14 mouse cellular contexts compared by ENCODE assay signal in the genomic region with DNA sequence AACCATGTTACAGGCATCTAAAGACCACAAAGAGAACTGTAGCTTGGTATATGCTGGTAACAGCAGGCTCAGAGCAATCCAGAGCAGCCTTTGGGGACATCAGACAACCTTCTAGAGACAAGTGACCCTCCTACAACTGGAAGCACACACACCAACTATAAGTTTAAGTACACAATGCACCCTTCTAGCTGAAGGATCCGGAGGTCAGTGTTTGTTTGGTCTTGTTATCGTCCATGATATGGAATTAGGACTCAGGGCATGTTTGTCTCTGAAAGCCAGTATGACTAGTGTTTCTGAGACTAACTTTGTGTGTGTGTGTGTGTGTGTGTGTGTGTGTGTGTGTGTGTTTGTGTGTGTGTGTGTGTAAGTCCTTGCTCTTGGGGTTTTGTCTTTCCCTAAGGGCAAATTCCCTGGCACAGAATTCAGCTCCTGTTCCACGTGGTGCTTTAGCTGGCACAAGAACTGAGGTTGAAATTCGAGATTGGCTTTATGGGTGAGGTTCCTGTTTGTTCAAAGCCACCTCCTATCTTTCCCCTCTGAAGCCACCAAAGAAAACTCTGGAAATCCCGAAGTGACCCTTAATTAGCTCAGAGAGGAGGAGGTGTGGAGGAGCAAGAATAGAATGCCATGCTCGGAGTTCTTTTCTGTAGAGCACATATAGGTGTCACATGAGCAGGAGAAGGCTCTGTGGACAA. TPM values are rescaled to one million over a fixed set of nuclear protein-coding genes. Genes with fewer than 3 reads are reported as not detected.
DNase-seq lines count a peak whose midpoint lies in the region; ATAC-seq and TF ChIP-seq lines count a peak whose summit lies in the region.
"Had no signal": no experiment of that assay in that cellular context is flagged by ENCODE, and none has a peak within 500 bp of the region (broad histone marks: within the 10 kb centered on the region; RNA-seq: fewer than 3 reads in every experiment).

No protein-coding gene starts in this region.

- no peak for TF ChIP-seq CTCF in intestine, postnatal 0 days (IDR thresholded peaks at IDR 0.05; ENCODE audit: low read depth)

- peak; percentile 34; the same call in 1 of the 2 replicates for ATAC-seq in intestine, embryonic 15.5 days
- ATAC-seq in intestine, postnatal 0 days: no peak

- H3K9me3 ChIP-seq in intestine, embryonic 15.5 days: no peaks in the 10 kb centered on the region
- no peaks in the 10 kb centered on the region for H3K9me3 ChIP-seq in intestine, postnatal 0 days (ENCODE audit: control insufficient read depth)
- H3K9me3 ChIP-seq: embryonic facial prominence, embryonic 15.5 days; midbrain, embryonic 12.5 days had no signal

- H3K9ac ChIP-seq in intestine, embryonic 15.5 days: no peak overlapping the region
- no peak overlapping the region for H3K9ac ChIP-seq in intestine, postnatal 0 days (ENCODE audit: low read depth, low read length)
- H3K9ac ChIP-seq: embryonic facial prominence, embryonic 15.5 days; midbrain, embryonic 12.5 days had no signal

- H3K27me3 ChIP-seq in intestine, embryonic 15.5 days (replicated peaks): no peaks in the 10 kb centered on the region
- no peaks in the 10 kb centered on the region for H3K27me3 ChIP-seq in intestine, postnatal 0 days (replicated peaks; ENCODE audit: control insufficient read depth, insufficient read depth, low read length)
- H3K27me3 ChIP-seq: embryonic facial prominence, embryonic 15.5 days; midbrain, embryonic 12.5 days had no signal

- H3K36me3 ChIP-seq in intestine, embryonic 15.5 days: no peaks in the 10 kb centered on the region
- no peaks in the 10 kb centered on the region for H3K36me3 ChIP-seq in intestine, postnatal 0 days (ENCODE audit: control insufficient read depth, insufficient read depth)
- H3K36me3 ChIP-seq: embryonic facial prominence, embryonic 15.5 days; midbrain, embryonic 12.5 days had no signal

- no peaks in the 10 kb centered on the region for H3K4me1 ChIP-seq in intestine, embryonic 15.5 days (replicated peaks)
- H3K4me1 ChIP-seq in intestine, postnatal 0 days (replicated peaks; ENCODE audit: control insufficient read depth, insufficient read depth, low read length): no peaks in the 10 kb centered on the region
- H3K4me1 ChIP-seq: embryonic facial prominence, embryonic 15.5 days; midbrain, embryonic 12.5 days had no signal

- DNase-seq in 3134 (ENCODE audit: extremely low read depth, insufficient read length, low spot score): peak; percentile 11
- DNase-seq in 3T3-L1 (ENCODE audit: low read depth, low spot score): peak; percentile 45
- peak; percentile 43 to 63 for DNase-seq in kidney, postnatal 36 days
- DNase-seq in cerebellum, postnatal 10 days: no peak
- no peak for DNase-seq in cerebellum, adult 9-10 months
- DNase-seq: cerebellum, adult 11 months; liver; spleen, adult 18-20 months had no signal

- H3K27ac ChIP-seq in intestine, embryonic 15.5 days: no peak overlapping the region
- H3K27ac ChIP-seq in intestine, postnatal 0 days (ENCODE audit: low read depth, low read length): no peak overlapping the region
- H3K27ac ChIP-seq: embryonic facial prominence, embryonic 15.5 days; macrophage; midbrain, embryonic 12.5 days had no signal

- H3K4me3 ChIP-seq in intestine, embryonic 15.5 days (replicated peaks): no peak overlapping the region
- no peak overlapping the region for H3K4me3 ChIP-seq in intestine, postnatal 0 days (ENCODE audit: low read depth, low read length)
- H3K4me3 ChIP-seq: embryonic facial prominence, embryonic 15.5 days; midbrain, embryonic 12.5 days had no signal

- WGBS in intestine, embryonic 15.5 days: 52% methylated on average over 6 of the region's 6 CpGs
- 29% methylated on average over 6 of the region's 6 CpGs for WGBS in intestine, postnatal 0 days

- no peak overlapping the region for H3K4me2 ChIP-seq in intestine, embryonic 15.5 days (replicated peaks)
- H3K4me2 ChIP-seq in intestine, postnatal 0 days (replicated peaks; ENCODE audit: low read depth): no peak overlapping the region
- H3K4me2 ChIP-seq: embryonic facial prominence, embryonic 15.5 days; midbrain, embryonic 12.5 days had no signal

RNA-seq across cellular contexts. Expression of gene Slc9a2, which starts 29.4 kb away (rescaled TPM):
- polyA plus RNA-seq in intestine, embryonic 15.5 days (2015; fragmentation: Nextera tagmentation; extraction: Ambion mirVana): 0.44 and 0.48 TPM in 2 replicates
- 2.3 and 3.0 TPM in 2 replicates for polyA plus RNA-seq in intestine, postnatal 0 days (2015; fragmentation: Nextera tagmentation; extraction: Ambion mirVana)
- polyA plus RNA-seq: forebrain, embryonic 11.5 days; macrophage had no signal

Comparison
In these comparisons a context has a peak if more than half of its experiments do, and no peak if none do; other contexts are left out.
1. DNase-seq: peak in 3134 (single experiment), 3T3-L1 (single experiment) and kidney, postnatal 36 days (2 of 2); none in cerebellum, postnatal 10 days (0 of 2) and cerebellum, adult 9-10 months (single experiment).